Mouse (Mus musculus) mouse embryonic stem cell (cell line): ENCODE measurements around the gene Zfp36l2.

ENCODE experiments used
- in situ Hi-C, 2 experiments: fragments of 300-500 bp; cut with MboI; formaldehyde crosslinking; loops; 1 replicate in 1 of 2; 3 replicates in 1 of 2; pipeline ENCODE4 v1.14.3; 2019 to 2020; ENCODE audit warnings: low sequenced_read_pairs in 2 of 2, low pct_unique_long_range_greater_than_20kb in 1 of 2, mixed read lengths in 1 of 2; ENCODE audit not compliant: unreplicated experiment in 1 of 2

Zfp36l2 gene

DNA sequence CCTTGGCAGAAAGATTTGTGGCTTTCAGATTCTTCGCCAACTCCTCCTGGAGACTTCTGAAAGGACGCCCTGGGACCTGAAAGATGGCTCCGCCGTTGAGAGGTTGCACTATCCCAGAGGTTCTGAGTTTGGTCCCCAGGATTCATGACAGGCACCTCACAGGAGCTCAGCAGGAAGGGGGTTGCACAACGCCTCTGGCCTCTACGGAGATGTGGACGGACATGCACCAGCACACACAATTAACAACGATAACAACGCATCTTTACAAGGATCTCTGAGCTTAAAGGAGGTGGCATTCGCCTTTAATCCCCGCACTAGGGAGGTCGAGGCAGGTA is 29.3 kb downstream of the Zfp36l2 start:
- in situ Hi-C loops: no loop called here

DNA sequence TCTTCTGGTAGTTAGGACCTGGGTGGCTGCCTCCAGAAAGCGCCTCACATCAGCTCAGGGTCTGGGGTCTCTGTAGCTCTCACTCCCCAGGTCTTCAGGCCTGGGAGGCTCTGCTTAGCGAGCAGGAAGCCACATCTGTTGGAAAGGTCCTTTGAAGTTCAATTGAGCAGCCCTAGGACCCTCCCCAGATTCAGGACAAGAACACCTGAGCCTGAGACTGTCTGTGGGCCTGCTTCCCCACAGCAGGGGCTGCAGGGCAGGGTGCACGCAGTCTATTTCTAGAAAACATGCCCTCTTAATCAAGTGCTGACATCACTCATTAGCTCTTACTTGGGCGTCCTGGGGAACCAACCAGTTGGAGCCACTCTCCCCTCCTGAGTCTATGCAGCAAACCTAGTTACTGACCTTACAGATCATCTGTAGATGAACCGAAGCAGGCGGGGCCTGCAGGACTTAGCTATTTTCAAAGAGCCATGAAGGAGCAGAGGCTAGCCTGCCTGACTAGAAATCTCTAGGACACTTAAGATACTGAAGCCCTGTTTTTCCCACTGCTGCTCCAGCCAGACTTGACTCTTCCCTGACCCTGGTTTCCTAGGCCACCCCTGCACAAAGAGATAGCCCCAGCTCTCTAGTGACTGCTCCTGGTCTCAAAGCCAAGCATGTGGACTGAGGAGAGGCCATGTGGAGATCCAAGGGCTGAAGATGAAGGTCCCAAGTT is 29.8 kb downstream of the Zfp36l2 start:
- in situ Hi-C loops: no loop called here

- in situ Hi-C loops: no loop called here
Observed at GRCm38 (mm10) chr17:84156748-84157742, 30.7 kb downstream of the Zfp36l2 start.

GRCm38 (mm10) chr17:84156227-84156573 is 31.5 kb downstream of the Zfp36l2 start:
- in situ Hi-C loops: no loop called here

GRCm38 (mm10) chr17:84155516-84156226 is 32.1 kb downstream of the Zfp36l2 start:
- in situ Hi-C loops: no loop called here

DNA sequence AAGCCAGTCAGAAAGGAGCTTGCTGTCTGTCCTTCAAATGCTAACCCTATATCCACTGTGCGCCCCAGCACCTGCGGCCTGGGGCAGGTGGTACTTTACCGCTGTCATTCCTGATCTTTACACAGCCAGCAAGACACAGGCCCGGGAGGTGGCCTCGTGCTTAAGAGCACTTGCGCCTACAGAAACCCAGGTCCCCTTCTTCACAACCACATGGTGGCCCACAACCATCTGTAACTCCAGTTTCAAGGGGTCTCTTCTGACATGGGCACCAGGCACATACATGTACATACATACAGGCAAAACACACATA is 32.8 kb downstream of the Zfp36l2 start:
- in situ Hi-C loops: no loop called here

GRCm38 (mm10) chr17:84154302-84155028 is 33.3 kb downstream of the Zfp36l2 start:
- in situ Hi-C loops: no loop called here

- in situ Hi-C loops: no loop called here
Observed at GRCm38 (mm10) chr17:84152976-84153786, 34.6 kb downstream of the Zfp36l2 start.

GRCm38 (mm10) chr17:84152206-84152975 is 35.4 kb downstream of the Zfp36l2 start:
- in situ Hi-C loops: no loop called here

GRCm38 (mm10) chr17:84151306-84151705 is 36.4 kb downstream of the Zfp36l2 start:
- in situ Hi-C loops: no loop called here

DNA sequence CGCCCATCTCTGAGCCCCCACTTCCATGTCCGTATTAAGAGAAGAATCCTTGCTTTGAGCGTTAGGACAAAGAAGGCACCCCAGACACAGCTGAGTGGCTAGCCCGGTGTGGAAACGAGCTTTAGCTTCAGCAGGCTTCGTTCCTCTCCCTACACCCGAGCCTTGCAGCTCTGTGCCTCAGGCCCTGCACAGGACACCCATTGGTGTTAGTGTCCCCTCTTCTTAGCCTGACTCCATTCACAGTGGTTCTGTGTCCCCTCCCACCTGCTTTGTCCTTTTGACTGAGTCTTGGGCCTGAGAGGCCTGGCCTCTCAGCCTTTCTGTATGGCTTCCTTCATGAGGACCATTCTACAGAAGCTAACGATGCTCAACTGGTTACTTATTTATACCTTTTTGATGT is 37.5 kb downstream of the Zfp36l2 start:
- in situ Hi-C loops: no loop called here

DNA sequence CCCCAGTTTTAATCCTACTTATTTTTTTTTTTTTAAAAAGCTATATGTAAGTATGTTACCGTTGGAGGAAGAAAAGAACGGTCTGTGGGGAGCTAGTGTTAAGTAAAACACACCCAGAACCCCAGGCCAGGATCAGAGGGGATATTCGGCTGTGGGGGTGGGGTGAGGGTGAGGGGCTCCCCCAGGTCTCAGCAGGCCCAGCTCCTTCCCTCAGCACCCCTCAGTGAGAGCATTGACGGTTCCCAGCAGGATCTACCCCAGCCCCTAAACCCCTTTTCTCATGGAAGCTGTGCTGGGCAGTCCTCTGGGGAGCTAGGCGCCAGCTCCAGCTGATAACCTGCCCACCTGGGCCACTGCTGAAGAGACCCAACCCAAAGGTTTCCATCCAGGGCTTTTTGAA is 38.2 kb downstream of the Zfp36l2 start:
- in situ Hi-C loops: no loop called here

DNA sequence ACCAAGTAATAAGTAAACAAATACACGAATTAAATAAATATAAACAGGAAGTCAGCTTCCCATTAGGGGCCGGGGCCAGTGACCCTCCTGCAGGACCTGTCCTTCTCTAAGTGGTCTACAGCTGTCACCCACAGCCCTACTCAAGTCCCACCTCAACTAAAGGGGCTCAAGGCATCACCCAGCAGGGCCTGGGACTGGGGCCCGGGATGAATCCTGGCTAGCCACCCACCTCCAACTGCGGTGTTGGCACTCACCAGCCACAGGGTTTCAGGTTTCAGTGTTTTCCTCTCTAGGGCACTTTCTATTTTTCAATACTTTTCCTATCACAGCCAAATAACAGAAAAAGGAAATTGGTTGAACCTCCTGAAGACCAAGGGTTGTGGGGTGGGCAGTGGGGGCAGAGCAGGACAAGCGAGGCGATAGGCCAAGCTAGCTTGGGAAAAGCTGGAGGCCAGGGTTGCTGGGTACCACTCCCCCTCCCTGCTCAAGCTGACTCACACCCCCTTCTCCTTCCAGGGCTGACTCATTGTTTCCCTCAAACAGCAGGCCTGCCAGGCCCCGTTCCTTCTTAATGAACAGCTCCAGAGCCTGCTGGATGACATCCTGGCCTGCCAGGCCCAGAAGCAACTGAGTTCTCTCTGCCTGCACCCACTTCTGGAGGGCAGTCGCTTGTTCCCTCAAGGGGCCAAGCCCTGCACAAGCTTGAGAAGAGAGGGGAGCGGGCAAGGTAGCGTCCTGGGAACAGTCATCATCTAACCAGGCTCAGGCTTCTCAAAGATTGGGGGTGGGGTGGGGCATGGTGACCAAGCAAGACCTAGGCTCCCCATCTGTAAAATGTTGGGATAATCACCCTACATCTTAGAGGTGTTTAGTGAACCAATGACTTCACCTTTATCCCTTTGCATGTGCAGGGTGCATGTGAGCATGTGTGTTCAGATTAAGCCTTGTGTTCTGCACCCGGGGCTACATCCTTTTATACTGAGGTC is 39.0 kb downstream of the Zfp36l2 start:
- in situ Hi-C loops: no loop called here

- in situ Hi-C loops: no loop called here
Observed at GRCm38 (mm10) chr17:84147183-84148108, 40.3 kb downstream of the Zfp36l2 start.

GRCm38 (mm10) chr17:84146458-84147182 is 41.1 kb downstream of the Zfp36l2 start:
- in situ Hi-C loops: no loop called here
